Mouse (Mus musculus): ENCODE data around the gene Foxp1. TPM values are rescaled to one million over a fixed set of nuclear protein-coding genes. Genes with fewer than 3 reads are reported as not detected.

Gene Foxp1
- polyA plus RNA-seq, 2 experiments, result 101 to 166 TPM

GRCm38 (mm10) chr6:99130758-99131410, 391.6 kb downstream of the Foxp1 start:
- H3K9me3 ChIP-seq (ENCODE audit: control insufficient read depth, low read length), result no peaks in the 10 kb centered on the region
- H3K27me3 ChIP-seq (ENCODE audit: control insufficient read depth, insufficient read depth, low read length), result no peaks in the 10 kb centered on the region
- no peaks in the 10 kb centered on the region for H3K36me3 ChIP-seq (ENCODE audit: control insufficient read depth, insufficient read depth, low read length)
- ATAC-seq (ENCODE audit: low FRiP score, low read depth) (no peak), DNase-seq (ENCODE audit: low spot score) (no peak)
- no peak overlapping the region for H3K27ac ChIP-seq (replicated peaks; ENCODE audit: low read depth, low read length)
- peaks cover 34% of the 10 kb centered on the region for H3K4me1 ChIP-seq (ENCODE audit: control insufficient read depth, insufficient read depth, low read length)
- no peak overlapping the region for H3K4me2 ChIP-seq (replicated peaks; ENCODE audit: low read depth, low read length, severe bottlenecking)
- no peak overlapping the region for H3K9ac ChIP-seq (ENCODE audit: low read depth, low read length, severe bottlenecking)
- WGBS, result 62% methylated on average over 10 of the region's 10 CpGs
- no peak for TF ChIP-seq POLR2A (IDR thresholded peaks at IDR 0.05; ENCODE audit: borderline replicate concordance, extremely low read depth, insufficient read depth, insufficient read length)
- no peak overlapping the region for H3K4me3 ChIP-seq (replicated peaks; ENCODE audit: low read length)

GRCm38 (mm10) chr6:99126717-99127116, 395.8 kb downstream of the Foxp1 start:
- ATAC-seq (ENCODE audit: low FRiP score, low read depth), result no peak

GRCm38 (mm10) chr6:99120776-99121766, 401.4 kb downstream of the Foxp1 start:
- Histone ChIP-seq H3K36me3 (ENCODE audit: control insufficient read depth, insufficient read depth, low read length) (no peaks in the 10 kb centered on the region), H3K9ac (ENCODE audit: low read depth, low read length, severe bottlenecking) (no peak overlapping the region), H3K9me3 (ENCODE audit: control insufficient read depth, low read length) (no peaks in the 10 kb centered on the region), H3K27ac (replicated peaks; ENCODE audit: low read depth, low read length) (no peak overlapping the region), H3K4me3 (replicated peaks; ENCODE audit: low read length) (no peak overlapping the region), H3K4me1 (ENCODE audit: control insufficient read depth, insufficient read depth, low read length) (peaks cover 10% of the 10 kb centered on the region; the same call in 1 of the 2 replicates), H3K4me2 (replicated peaks; ENCODE audit: low read depth, low read length, severe bottlenecking) (no peak overlapping the region), H3K27me3 (ENCODE audit: control insufficient read depth, insufficient read depth, low read length) (no peaks in the 10 kb centered on the region)
- WGBS, result 90% methylated on average over 8 of the region's 8 CpGs
- TF ChIP-seq POLR2A (IDR thresholded peaks at IDR 0.05; ENCODE audit: borderline replicate concordance, extremely low read depth, insufficient read depth, insufficient read length), result no peak
- no peak for DNase-seq (ENCODE audit: low spot score)
- ATAC-seq (ENCODE audit: low FRiP score, low read depth), result no peak

More at GRCm38 (mm10) chr6:99126717-99127116, 395.8 kb downstream of the Foxp1 start:
- Histone ChIP-seq H3K4me1 (ENCODE audit: control insufficient read depth, insufficient read depth, low read length) (peaks cover 12% of the 10 kb centered on the region; the same call in 1 of the 2 replicates), H3K9ac (ENCODE audit: low read depth, low read length, severe bottlenecking) (no peak overlapping the region), H3K36me3 (ENCODE audit: control insufficient read depth, insufficient read depth, low read length) (no peaks in the 10 kb centered on the region), H3K9me3 (ENCODE audit: control insufficient read depth, low read length) (no peaks in the 10 kb centered on the region), H3K4me2 (replicated peaks; ENCODE audit: low read depth, low read length, severe bottlenecking) (no peak overlapping the region), H3K27ac (replicated peaks; ENCODE audit: low read depth, low read length) (no peak overlapping the region), H3K4me3 (replicated peaks; ENCODE audit: low read length) (no peak overlapping the region), H3K27me3 (ENCODE audit: control insufficient read depth, insufficient read depth, low read length) (no peaks in the 10 kb centered on the region)
- no peak for DNase-seq (ENCODE audit: low spot score)
- no peak for TF ChIP-seq POLR2A (IDR thresholded peaks at IDR 0.05; ENCODE audit: borderline replicate concordance, extremely low read depth, insufficient read depth, insufficient read length)
- 81% methylated on average over 9 of the region's 9 CpGs for WGBS

GRCm38 (mm10) chr6:99118534-99118933, 404.0 kb downstream of the Foxp1 start:
- Histone ChIP-seq H3K9ac (ENCODE audit: low read depth, low read length, severe bottlenecking) (no peak overlapping the region), H3K27me3 (ENCODE audit: control insufficient read depth, insufficient read depth, low read length) (no peaks in the 10 kb centered on the region), H3K27ac (replicated peaks; ENCODE audit: low read depth, low read length) (no peak overlapping the region), H3K9me3 (ENCODE audit: control insufficient read depth, low read length) (no peaks in the 10 kb centered on the region), H3K4me2 (replicated peaks; ENCODE audit: low read depth, low read length, severe bottlenecking) (no peak overlapping the region), H3K4me3 (replicated peaks; ENCODE audit: low read length) (no peak overlapping the region), H3K4me1 (ENCODE audit: control insufficient read depth, insufficient read depth, low read length) (peaks cover 10% of the 10 kb centered on the region; the same call in 1 of the 2 replicates), H3K36me3 (ENCODE audit: control insufficient read depth, insufficient read depth, low read length) (no peaks in the 10 kb centered on the region)
- 38% methylated on average over 4 of the region's 4 CpGs for WGBS
- DNase-seq (ENCODE audit: low spot score), result no peak
- ATAC-seq (ENCODE audit: low FRiP score, low read depth), result no peak
- TF ChIP-seq POLR2A (IDR thresholded peaks at IDR 0.05; ENCODE audit: borderline replicate concordance, extremely low read depth, insufficient read depth, insufficient read length), result no peak

GRCm38 (mm10) chr6:99117411-99117810, 405.1 kb downstream of the Foxp1 start:
- H3K4me2 ChIP-seq (replicated peaks; ENCODE audit: low read depth, low read length, severe bottlenecking), result no peak overlapping the region
- DNase-seq (ENCODE audit: low spot score), result no peak
- TF ChIP-seq POLR2A (IDR thresholded peaks at IDR 0.05; ENCODE audit: borderline replicate concordance, extremely low read depth, insufficient read depth, insufficient read length), result no peak
- ATAC-seq (ENCODE audit: low FRiP score, low read depth), result no peak
- H3K27me3 ChIP-seq (ENCODE audit: control insufficient read depth, insufficient read depth, low read length), result no peaks in the 10 kb centered on the region
- H3K4me3 ChIP-seq (replicated peaks; ENCODE audit: low read length), result no peak overlapping the region
- no peaks in the 10 kb centered on the region for H3K36me3 ChIP-seq (ENCODE audit: control insufficient read depth, insufficient read depth, low read length)
- peaks cover 10% of the 10 kb centered on the region; the same call in 1 of the 2 replicates for H3K4me1 ChIP-seq (ENCODE audit: control insufficient read depth, insufficient read depth, low read length)
- no peaks in the 10 kb centered on the region for H3K9me3 ChIP-seq (ENCODE audit: control insufficient read depth, low read length)
- H3K27ac ChIP-seq (replicated peaks; ENCODE audit: low read depth, low read length), result no peak overlapping the region
- WGBS, result 84% methylated on average over 1 of the region's 1 CpGs
- no peak overlapping the region for H3K9ac ChIP-seq (ENCODE audit: low read depth, low read length, severe bottlenecking)
